Mouse (Mus musculus) midbrain, embryonic 16.5 days (tissue): Measurements from ENCODE around the gene Insig2. TPM values are rescaled to one million over a fixed set of nuclear protein-coding genes. Genes with fewer than 3 reads are reported as not detected.

Source experiments
- ATAC-seq: fragments of 200-750 bp; cut with Nextera tagmentation; 2 replicates; pipeline ENCODE4 v1.8.0; 2017; ENCODE audit warnings: moderate TSS enrichment
- H3K27ac ChIP-seq: fragments of 300-500 bp; sonication (generic); 2 replicates; pipeline ENCODE4 v1.5.1; 2014; ENCODE audit warnings: mild to moderate bottlenecking, low read length, mixed read lengths
- H3K27me3 ChIP-seq: fragments of 300-500 bp; sonication (generic); 2 replicates; pipeline ENCODE4 v1.6.1; 2014; ENCODE audit warnings: low read depth, low read length, mixed read lengths; ENCODE audit not compliant: control insufficient read depth, insufficient read depth
- H3K36me3 ChIP-seq: fragments of 300-500 bp; sonication (generic); 2 replicates; pipeline ENCODE4 v1.6.1; 2014; ENCODE audit warnings: mild to moderate bottlenecking, low read length, moderate library complexity, mixed read lengths; ENCODE audit not compliant: control insufficient read depth, insufficient read depth
- H3K4me1 ChIP-seq: fragments of 300-500 bp; sonication (generic); 2 replicates; pipeline ENCODE4 v1.6.1; 2014; ENCODE audit warnings: mild to moderate bottlenecking, low read length, mixed read lengths; ENCODE audit not compliant: control insufficient read depth, insufficient read depth
- H3K4me2 ChIP-seq: fragments of 300-500 bp; sonication (generic); 2 replicates; pipeline ENCODE4 v1.6.1; 2014; ENCODE audit warnings: mild to moderate bottlenecking, low read length, mixed read lengths
- H3K4me3 ChIP-seq: fragments of 300-500 bp; sonication (generic); 2 replicates; pipeline ENCODE4 v1.5.1; 2014; ENCODE audit warnings: low read depth, mild to moderate bottlenecking, low read length, moderate library complexity, mixed read lengths
- H3K9ac ChIP-seq: fragments of 300-500 bp; sonication (generic); 2 replicates; pipeline ENCODE4 v1.6.1; 2014; ENCODE audit warnings: low read depth, low read length, mixed read lengths
- H3K9me3 ChIP-seq: fragments of 300-500 bp; sonication (generic); replicated peaks from 2 replicates; pipeline ENCODE4 v1.6.1; 2014; ENCODE audit warnings: mild to moderate bottlenecking, low read length, mixed read lengths; ENCODE audit not compliant: control insufficient read depth, poor library complexity, severe bottlenecking
- WGBS: fragments of 180-500 bp; shearing (Covaris S2); extraction: QIAGEN DNeasy Blood & Tissue Kit; methylation state at CpG from one replicate; pipeline ENCODE4 v1.1.7; 2014; 5-methylcytosine and 5-hydroxymethylcytosine counted together
- polyA plus RNA-seq: library from polyadenylated mRNA; unstranded; fragments of >200 nt; fragmentation: Nextera tagmentation; extraction: Ambion mirVana; gene quantifications from 2 replicates; pipeline ENCODE4 v1.2.1, GENCODE M21; 2015

The Insig2 gene
- polyA plus RNA-seq, 1 experiment from 2014 or later: 44.5 TPM

- Histone ChIP-seq H3K4me3 (no peak overlapping the region), H3K4me1 (no peaks in the 10 kb centered on the region), H3K4me2 (no peak overlapping the region), H3K27ac (no peak overlapping the region), H3K27me3 (no peaks in the 10 kb centered on the region), H3K36me3 (no peaks in the 10 kb centered on the region), H3K9ac (no peak overlapping the region), H3K9me3 (no peaks in the 10 kb centered on the region)
- WGBS: 75% methylated on average over 3 of the region's 3 CpGs
- no peak for ATAC-seq
These were observed 56.4 kb downstream of the Insig2 start for GRCm38 (mm10) chr1:121275961-121276506.

DNA sequence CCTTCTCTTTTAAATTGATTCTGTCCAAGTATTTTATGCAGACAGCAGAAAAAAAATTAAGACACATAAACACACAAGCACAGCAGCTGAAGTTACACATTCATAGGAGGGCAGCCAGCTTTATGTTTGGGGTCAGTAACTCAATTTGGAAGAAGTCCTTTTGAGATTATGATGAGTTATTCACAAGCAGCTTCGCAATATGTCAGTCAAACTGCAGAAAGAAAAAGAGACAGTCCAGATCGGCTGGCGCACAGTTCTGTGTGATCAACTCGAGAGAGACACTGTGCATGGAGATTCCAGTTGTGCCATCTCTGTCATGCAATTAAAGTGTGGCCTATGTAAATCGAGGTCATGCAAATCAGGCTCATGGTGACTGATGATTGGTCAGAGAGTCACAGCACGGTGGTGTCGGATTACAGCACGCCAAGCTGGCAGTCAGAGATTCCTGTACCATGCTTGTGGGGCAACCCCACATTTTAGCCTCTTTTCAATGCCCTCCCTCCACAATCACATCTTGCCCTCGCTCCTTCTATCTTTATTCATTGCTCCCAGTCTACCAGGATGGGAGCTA, 72.1 kb downstream of the Insig2 start:
- no peak overlapping the region for H3K27ac ChIP-seq
- 63% methylated on average over 9 of the region's 9 CpGs for WGBS
- H3K4me2 ChIP-seq: no peak overlapping the region
- H3K36me3 ChIP-seq: no peaks in the 10 kb centered on the region
- no peak overlapping the region for H3K9ac ChIP-seq
- no peak overlapping the region for H3K4me3 ChIP-seq
- H3K4me1 ChIP-seq: no peaks in the 10 kb centered on the region
- no peaks in the 10 kb centered on the region for H3K27me3 ChIP-seq
- H3K9me3 ChIP-seq: no peaks in the 10 kb centered on the region
- ATAC-seq: no peak

Other genes with a start within 250 kb of the Insig2 start
- gene Ccdc93, start 98.5 kb upstream of the Insig2 start, polyA plus RNA-seq: 11.9 and 12.7 TPM in 2 replicates
- 2.6 and 2.9 TPM in 2 replicates for gene Htr5b, start 195.9 kb upstream of the Insig2 start, polyA plus RNA-seq
- 29.9 and 36.7 TPM in 2 replicates for gene Ddx18, start 235.4 kb upstream of the Insig2 start, polyA plus RNA-seq